Mouse (Mus musculus) splenic B cell, adult 2 months (primary cell): Measurements from ENCODE around the gene Cks1b.
A peak's percentile ranks its signal among the peaks of the same experiment; 100 is the strongest.
"Not testable (repeated sequence)": the region's sequence is repeated elsewhere in the genome, so short reads cannot be mapped to it uniquely, and the experiment has no call there.

Experiments used
- DNase-seq: peaks from one replicate; pipeline ENCODE4 v3.0.0-alpha.2; 2011; ENCODE audit warnings: low read depth, low spot score
- H3K27me3 ChIP-seq: 2 replicates; pipeline ENCODE4 v1.6.1; 2012; ENCODE audit warnings: mild to moderate bottlenecking, low read length, moderate library complexity, mixed read lengths; ENCODE audit not compliant: control insufficient read depth, poor library complexity, insufficient read depth, severe bottlenecking
- H3K36me3 ChIP-seq: 2 replicates; pipeline ENCODE4 v1.6.1; 2012; ENCODE audit warnings: mild to moderate bottlenecking, low read length, moderate library complexity, mixed read lengths; ENCODE audit not compliant: control insufficient read depth, poor library complexity, insufficient read depth, severe bottlenecking

The Cks1b gene

GRCm38 (mm10) chr3:89435041-89435440, 16.9 kb upstream of the Cks1b start:
- no peak for DNase-seq
- Histone ChIP-seq H3K27me3 (no peaks in the 10 kb centered on the region), H3K36me3 (peaks cover 5% of the 10 kb centered on the region)

DNA sequence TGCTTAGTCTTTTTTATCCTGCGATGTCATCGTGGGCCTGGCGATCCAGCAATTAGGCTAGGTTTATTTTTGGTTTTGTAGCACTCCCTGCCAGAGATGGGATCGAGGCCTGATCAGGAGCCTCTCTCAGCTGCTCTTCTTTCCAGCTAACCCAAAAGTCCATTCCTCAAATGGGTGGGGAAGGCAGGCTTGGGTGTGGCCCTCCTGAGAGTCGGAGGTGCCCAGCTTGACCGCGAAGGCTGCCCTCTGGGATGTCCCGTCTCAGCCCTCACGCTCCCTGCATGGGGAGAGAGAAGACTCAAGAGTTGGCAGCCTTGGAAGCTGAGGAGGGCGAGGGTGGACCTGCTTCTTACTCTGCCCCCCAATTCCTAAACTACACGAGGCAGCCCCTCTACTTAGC, 16.3 kb upstream of the Cks1b start:
- no peaks in the 10 kb centered on the region for H3K27me3 ChIP-seq
- peaks cover 5% of the 10 kb centered on the region for H3K36me3 ChIP-seq
- DNase-seq, result no peak

- no peaks in the 10 kb centered on the region for H3K27me3 ChIP-seq
- H3K36me3 ChIP-seq, result peaks cover 5% of the 10 kb centered on the region
- DNase-seq, result no peak
These were observed 14.4 kb upstream of the Cks1b start for GRCm38 (mm10) chr3:89432606-89433005.

- Histone ChIP-seq H3K27me3 (no peaks in the 10 kb centered on the region), H3K36me3 (peaks cover 5% of the 10 kb centered on the region)
- DNase-seq, result peak; percentile 93
These were observed 12.3 kb upstream of the Cks1b start, which contains the start of gene Pygo2 for GRCm38 (mm10) chr3:89430171-89431159. Gene Pygo2, plus strand, starts transcription at chr3:89430214.

DNA sequence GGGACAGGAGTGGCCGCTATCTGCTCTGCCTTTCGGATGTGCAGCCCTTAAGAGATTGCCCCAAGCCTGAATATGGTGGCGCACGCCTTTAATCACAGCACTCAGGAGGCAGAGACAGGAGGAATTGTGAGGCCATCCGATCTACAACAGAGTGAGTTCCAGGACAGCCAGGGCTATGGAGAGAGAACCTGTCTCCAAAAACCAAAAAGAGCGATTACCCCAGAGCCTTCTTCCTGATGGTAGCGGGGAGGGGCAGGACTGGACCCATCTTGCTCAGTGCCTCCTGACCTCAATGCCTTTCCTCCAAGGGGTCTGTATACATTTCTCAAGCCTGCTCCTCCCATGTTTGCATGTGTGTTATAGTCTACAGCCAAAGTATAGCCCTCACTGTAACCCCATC, 10.8 kb upstream of the Cks1b start:
- H3K36me3 ChIP-seq, result not testable (repeated sequence)

DNA sequence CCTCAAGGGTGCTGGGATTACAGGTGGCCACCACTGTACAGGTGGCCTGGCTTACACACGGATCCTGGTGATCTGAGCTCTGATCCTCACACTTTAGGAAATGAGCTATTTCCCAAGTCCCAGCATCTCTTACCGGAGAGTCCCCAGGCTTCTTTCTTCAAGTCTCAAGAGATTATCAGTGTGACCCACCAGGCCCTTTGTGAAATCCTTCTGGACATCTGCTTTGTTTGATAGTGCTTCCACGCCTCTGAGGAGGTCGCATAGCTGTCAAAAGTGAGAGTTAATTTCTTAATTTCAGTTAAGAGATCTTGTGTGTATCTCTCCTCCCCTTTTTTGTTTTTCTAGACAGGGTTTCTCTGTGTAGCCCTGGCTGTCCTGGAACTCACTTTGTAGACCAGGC, 7.7 kb upstream of the Cks1b start:
- no peaks in the 10 kb centered on the region for H3K27me3 ChIP-seq
- no peaks in the 10 kb centered on the region; the same call in none of the 2 replicates for H3K36me3 ChIP-seq
- DNase-seq, result no peak

More for the DNA sequence above, 10.8 kb upstream of the Cks1b start:
- not testable (repeated sequence) for DNase-seq, H3K27me3 ChIP-seq

- Histone ChIP-seq H3K27me3 (no peaks in the 10 kb centered on the region), H3K36me3 (no peaks in the 10 kb centered on the region; the same call in none of the 2 replicates)
These were observed 7.0 kb upstream of the Cks1b start for GRCm38 (mm10) chr3:89425141-89425525.

DNA sequence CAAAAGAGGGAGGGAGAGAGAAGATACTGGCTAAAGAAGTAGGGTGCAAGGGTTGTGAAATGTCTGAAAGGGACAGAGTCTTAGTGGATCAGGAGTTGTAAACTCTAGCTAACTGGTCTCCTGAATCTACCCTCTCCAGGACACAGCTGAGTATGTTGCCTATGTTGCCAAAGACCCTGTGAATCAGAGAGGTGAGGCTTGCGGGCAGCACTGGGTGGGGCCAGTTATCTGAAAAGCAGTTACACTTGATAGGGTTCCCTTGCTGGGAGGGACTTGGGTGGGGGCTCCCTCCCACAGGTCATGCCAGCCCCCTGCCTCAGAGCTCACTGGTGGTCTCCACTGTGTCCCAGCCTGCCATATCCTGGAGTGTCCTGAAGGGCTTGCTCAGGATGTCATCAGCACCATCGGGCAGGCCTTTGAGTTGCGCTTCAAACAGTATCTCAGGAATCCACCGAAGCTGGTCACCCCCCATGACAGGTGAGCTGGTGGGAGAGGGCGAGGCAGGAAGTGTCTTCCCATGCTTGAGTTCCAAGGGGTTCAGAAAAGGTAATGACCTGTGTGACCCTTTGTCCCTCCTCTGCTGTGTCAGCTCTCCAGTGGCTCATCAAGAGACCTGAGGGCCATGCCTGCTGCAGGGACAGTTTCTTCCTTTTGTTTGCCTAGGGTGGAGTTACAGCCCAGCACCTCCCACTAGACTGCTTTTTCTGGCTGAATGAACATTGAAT, 6.4 kb upstream of the Cks1b start:
- H3K27me3 ChIP-seq, result no peaks in the 10 kb centered on the region
- no peak for DNase-seq
- no peaks in the 10 kb centered on the region; the same call in none of the 2 replicates for H3K36me3 ChIP-seq

More at GRCm38 (mm10) chr3:89425141-89425525, 7.0 kb upstream of the Cks1b start:
- DNase-seq, result no peak

GRCm38 (mm10) chr3:89422556-89423205, 4.5 kb upstream of the Cks1b start:
- no peak for DNase-seq
- H3K27me3 ChIP-seq, result no peaks in the 10 kb centered on the region
- H3K36me3 ChIP-seq, result no peaks in the 10 kb centered on the region; the same call in none of the 2 replicates

DNA sequence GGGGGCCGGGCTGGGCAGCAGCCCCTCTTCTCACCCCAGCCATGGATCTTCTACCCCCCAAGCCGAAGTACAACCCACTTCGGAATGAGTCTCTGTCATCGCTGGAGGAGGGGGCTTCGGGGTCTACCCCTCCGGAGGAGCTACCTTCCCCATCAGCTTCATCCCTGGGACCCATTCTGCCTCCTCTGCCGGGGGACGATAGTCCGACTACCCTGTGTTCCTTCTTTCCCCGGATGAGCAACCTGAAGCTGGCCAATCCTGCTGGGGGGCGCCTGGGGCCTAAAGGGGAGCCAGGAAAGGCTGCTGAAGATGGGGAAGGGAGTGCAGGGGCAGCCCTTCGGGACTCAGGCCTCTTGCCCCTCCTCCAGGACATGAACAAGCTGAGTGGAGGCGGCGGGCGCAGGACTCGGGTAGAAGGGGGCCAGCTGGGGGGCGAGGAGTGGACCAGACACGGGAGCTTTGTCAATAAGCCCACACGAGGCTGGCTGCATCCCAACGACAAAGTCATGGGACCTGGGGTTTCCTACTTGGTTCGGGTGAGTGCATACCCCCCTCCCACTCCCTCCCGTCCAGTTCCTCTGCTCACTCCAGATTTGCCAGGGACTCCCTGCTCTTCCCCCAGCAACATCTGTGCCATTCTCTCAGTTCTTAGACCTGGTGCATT, 3.8 kb upstream of the Cks1b start:
- DNase-seq, result no peak
- Histone ChIP-seq H3K27me3 (no peaks in the 10 kb centered on the region), H3K36me3 (no peaks in the 10 kb centered on the region; the same call in none of the 2 replicates)

- Histone ChIP-seq H3K36me3 (no peaks in the 10 kb centered on the region; the same call in 1 of the 2 replicates), H3K27me3 (no peaks in the 10 kb centered on the region)
- DNase-seq, result no peak
These were observed 3.0 kb upstream of the Cks1b start for GRCm38 (mm10) chr3:89421002-89421774.

DNA sequence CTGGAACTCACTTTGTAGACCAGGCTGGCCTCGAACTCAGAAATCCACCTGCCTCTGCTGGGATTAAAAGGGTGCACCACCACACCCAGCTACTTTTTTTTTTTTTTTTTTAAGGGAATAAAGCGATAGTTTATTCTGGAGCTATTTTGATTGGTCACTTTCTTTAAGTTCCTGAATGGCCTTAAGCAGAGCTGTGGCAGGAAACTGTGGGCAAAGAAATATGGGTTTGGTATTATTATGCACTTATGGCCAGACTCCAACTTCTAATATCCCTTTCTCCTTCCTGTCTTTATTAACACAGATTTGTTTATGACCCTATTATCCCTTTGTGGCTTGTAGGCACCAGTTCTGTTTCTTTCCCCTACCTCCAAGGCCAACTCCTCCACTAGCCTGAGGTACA, 2.2 kb upstream of the Cks1b start:
- no peaks in the 10 kb centered on the region for H3K27me3 ChIP-seq
- no peaks in the 10 kb centered on the region; the same call in 1 of the 2 replicates for H3K36me3 ChIP-seq
- no peak for DNase-seq

DNA sequence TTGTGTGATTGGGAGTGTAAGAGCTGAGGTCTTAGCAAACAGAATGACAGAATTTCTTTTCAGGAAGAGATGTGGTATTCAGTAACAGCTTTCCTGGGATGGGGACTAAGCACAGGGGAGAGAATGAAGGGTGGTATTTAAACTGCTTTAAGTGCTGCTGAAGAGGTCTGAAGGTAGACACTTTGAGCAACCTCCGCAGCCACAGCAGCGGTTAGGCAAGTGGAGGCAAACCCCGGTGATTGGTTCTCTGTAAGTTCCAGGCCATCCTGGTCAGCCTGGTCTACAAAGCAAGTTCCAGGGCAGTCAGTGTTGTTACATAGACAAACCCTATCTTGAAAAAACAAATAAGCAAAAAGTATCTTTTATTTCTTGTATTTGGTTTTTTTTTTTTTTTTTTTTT, 1.8 kb upstream of the Cks1b start:
- no peak for DNase-seq
- H3K27me3 ChIP-seq, result no peaks in the 10 kb centered on the region
- H3K36me3 ChIP-seq, result no peaks in the 10 kb centered on the region; the same call in 1 of the 2 replicates
